Mouse (Mus musculus): ENCODE data around the gene Slc13a3. TPM values are rescaled to one million over a fixed set of nuclear protein-coding genes. Genes with fewer than 3 reads are reported as not detected.

The Slc13a3 gene
- polyA plus RNA-seq, 1 experiment from 2014 or later, result not detected

- Histone ChIP-seq H3K9ac (ENCODE audit: low read length) (no peak overlapping the region), H3K27ac (replicated peaks; ENCODE audit: low read depth, low read length) (no peak overlapping the region), H3K36me3 (ENCODE audit: control insufficient read depth, insufficient read depth, low read length) (no peaks in the 10 kb centered on the region), H3K9me3 (ENCODE audit: control insufficient read depth, low read length) (no peaks in the 10 kb centered on the region), H3K4me2 (ENCODE audit: low read depth, severe bottlenecking) (no peak overlapping the region), H3K27me3 (ENCODE audit: control insufficient read depth, insufficient read depth, low read length) (no peaks in the 10 kb centered on the region), H3K4me1 (ENCODE audit: control insufficient read depth, insufficient read depth, low read length) (no peaks in the 10 kb centered on the region), H3K4me3 (ENCODE audit: low read depth, low read length) (no peak overlapping the region)
- WGBS, result 83% methylated on average over 10 of the region's 10 CpGs
- ATAC-seq (ENCODE audit: insufficient number of reproducible peaks, low FRiP score, low TSS enrichment, low read depth) (no peak), DNase-seq (ENCODE audit: low spot score) (no peak)
Observed at GRCm38 (mm10) chr2:165442981-165443380, 30.0 kb downstream of the Slc13a3 start.

DNA sequence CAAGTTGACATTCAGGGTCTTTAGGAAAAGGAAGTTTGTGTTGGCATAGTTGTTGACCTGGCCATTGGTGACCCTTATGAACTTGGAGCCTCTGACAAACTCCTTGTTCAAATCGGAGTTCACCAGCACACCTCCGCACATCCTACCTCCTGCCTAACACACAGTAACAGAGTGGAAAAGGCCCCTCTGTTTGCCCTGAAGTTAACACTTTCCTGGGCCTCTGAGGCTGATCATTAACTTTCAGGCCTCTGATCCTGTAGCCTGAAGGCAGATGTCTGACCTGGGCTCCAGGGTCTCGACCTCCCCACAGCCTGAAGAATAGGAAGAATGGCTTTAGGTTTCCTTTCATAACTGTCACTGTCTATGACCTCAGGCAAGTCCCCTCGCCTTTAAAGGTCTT is 31.4 kb downstream of the Slc13a3 start:
- no peaks in the 10 kb centered on the region for H3K36me3 ChIP-seq (ENCODE audit: control insufficient read depth, insufficient read depth, low read length)
- H3K9me3 ChIP-seq (ENCODE audit: control insufficient read depth, low read length), result no peaks in the 10 kb centered on the region
- H3K27ac ChIP-seq (replicated peaks; ENCODE audit: low read depth, low read length), result no peak overlapping the region
- ATAC-seq (ENCODE audit: insufficient number of reproducible peaks, low FRiP score, low TSS enrichment, low read depth) (no peak), DNase-seq (ENCODE audit: low spot score) (no peak)
- no peaks in the 10 kb centered on the region for H3K4me1 ChIP-seq (ENCODE audit: control insufficient read depth, insufficient read depth, low read length)
- WGBS, result 69% methylated on average over 4 of the region's 4 CpGs
- H3K9ac ChIP-seq (ENCODE audit: low read length), result no peak overlapping the region
- no peak overlapping the region for H3K4me3 ChIP-seq (ENCODE audit: low read depth, low read length)
- H3K27me3 ChIP-seq (ENCODE audit: control insufficient read depth, insufficient read depth, low read length), result no peaks in the 10 kb centered on the region
- H3K4me2 ChIP-seq (ENCODE audit: low read depth, severe bottlenecking), result no peak overlapping the region

DNA sequence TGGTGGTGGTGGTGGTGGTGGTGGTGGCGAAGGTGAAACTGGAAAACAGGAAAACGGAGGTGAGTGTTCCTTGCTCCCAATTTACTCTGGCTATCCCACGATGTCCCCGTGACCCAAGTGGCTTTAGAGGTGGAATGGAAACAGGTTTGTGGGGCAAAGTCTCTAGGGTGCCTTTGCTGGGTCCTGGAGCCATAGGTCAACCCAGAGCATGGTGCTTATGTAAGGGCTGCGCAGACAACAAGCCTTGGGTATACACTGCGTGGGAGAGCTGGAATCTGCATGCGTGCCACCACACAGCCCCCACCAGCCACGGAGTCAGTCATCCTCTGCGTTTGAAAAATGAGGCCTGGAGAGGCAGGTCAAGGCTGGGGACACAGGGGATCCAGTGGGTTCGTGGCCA is 33.4 kb downstream of the Slc13a3 start:
- no peaks in the 10 kb centered on the region for H3K4me1 ChIP-seq (ENCODE audit: control insufficient read depth, insufficient read depth, low read length)
- ATAC-seq (ENCODE audit: insufficient number of reproducible peaks, low FRiP score, low TSS enrichment, low read depth) (no peak), DNase-seq (ENCODE audit: low spot score) (no peak)
- no peaks in the 10 kb centered on the region for H3K27me3 ChIP-seq (ENCODE audit: control insufficient read depth, insufficient read depth, low read length)
- no peak overlapping the region for H3K27ac ChIP-seq (replicated peaks; ENCODE audit: low read depth, low read length)
- no peak overlapping the region for H3K9ac ChIP-seq (ENCODE audit: low read length)
- no peak overlapping the region for H3K4me3 ChIP-seq (ENCODE audit: low read depth, low read length)
- no peaks in the 10 kb centered on the region for H3K36me3 ChIP-seq (ENCODE audit: control insufficient read depth, insufficient read depth, low read length)
- H3K9me3 ChIP-seq (ENCODE audit: control insufficient read depth, low read length), result no peaks in the 10 kb centered on the region
- no peak overlapping the region for H3K4me2 ChIP-seq (ENCODE audit: low read depth, severe bottlenecking)
- WGBS, result 89% methylated on average over 10 of the region's 10 CpGs

GRCm38 (mm10) chr2:165438881-165439280 is 34.1 kb downstream of the Slc13a3 start:
- H3K9me3 ChIP-seq (ENCODE audit: control insufficient read depth, low read length), result no peaks in the 10 kb centered on the region
- H3K4me2 ChIP-seq (ENCODE audit: low read depth, severe bottlenecking), result no peak overlapping the region
- WGBS, result 64% methylated on average over 7 of the region's 7 CpGs
- ATAC-seq (ENCODE audit: insufficient number of reproducible peaks, low FRiP score, low TSS enrichment, low read depth) (no peak), DNase-seq (ENCODE audit: low spot score) (no peak)
- H3K4me3 ChIP-seq (ENCODE audit: low read depth, low read length), result no peak overlapping the region
- H3K27me3 ChIP-seq (ENCODE audit: control insufficient read depth, insufficient read depth, low read length), result no peaks in the 10 kb centered on the region
- H3K27ac ChIP-seq (replicated peaks; ENCODE audit: low read depth, low read length), result no peak overlapping the region
- no peak overlapping the region for H3K9ac ChIP-seq (ENCODE audit: low read length)
- no peaks in the 10 kb centered on the region for H3K4me1 ChIP-seq (ENCODE audit: control insufficient read depth, insufficient read depth, low read length)
- H3K36me3 ChIP-seq (ENCODE audit: control insufficient read depth, insufficient read depth, low read length), result no peaks in the 10 kb centered on the region

- H3K9ac ChIP-seq (ENCODE audit: low read length), result no peak overlapping the region
- WGBS, result 37% methylated on average over 7 of the region's 7 CpGs
- no peak overlapping the region for H3K4me3 ChIP-seq (ENCODE audit: low read depth, low read length)
- no peak for DNase-seq (ENCODE audit: low spot score)
- H3K36me3 ChIP-seq (ENCODE audit: control insufficient read depth, insufficient read depth, low read length), result no peaks in the 10 kb centered on the region
- no peak overlapping the region for H3K4me2 ChIP-seq (ENCODE audit: low read depth, severe bottlenecking)
- no peak overlapping the region for H3K27ac ChIP-seq (replicated peaks; ENCODE audit: low read depth, low read length)
- no peaks in the 10 kb centered on the region for H3K27me3 ChIP-seq (ENCODE audit: control insufficient read depth, insufficient read depth, low read length)
- H3K4me1 ChIP-seq (ENCODE audit: control insufficient read depth, insufficient read depth, low read length), result no peaks in the 10 kb centered on the region
- ATAC-seq (ENCODE audit: insufficient number of reproducible peaks, low FRiP score, low TSS enrichment, low read depth), result no peak
- no peaks in the 10 kb centered on the region for H3K9me3 ChIP-seq (ENCODE audit: control insufficient read depth, low read length)
Observed at GRCm38 (mm10) chr2:165428694-165429093, 44.3 kb downstream of the Slc13a3 start.

DNA sequence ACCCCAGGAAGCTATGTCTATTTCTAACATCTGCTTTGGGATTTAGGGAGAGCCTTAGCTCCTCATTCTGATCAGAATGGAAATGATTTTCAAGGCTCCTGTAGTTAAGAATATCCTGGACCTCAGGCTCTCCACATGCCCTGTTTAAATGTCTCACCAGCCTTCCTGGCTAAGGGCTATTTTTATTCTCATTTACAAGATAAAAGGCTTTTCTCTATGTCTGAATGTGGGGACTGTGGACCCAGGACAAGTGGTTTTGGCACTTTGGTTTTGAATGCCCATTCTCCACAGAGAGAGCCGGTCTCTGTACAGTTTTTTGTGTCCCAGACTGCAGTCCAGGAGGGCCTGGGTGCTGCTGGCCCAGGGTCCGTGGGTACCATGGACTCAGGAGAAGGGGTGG is 52.8 kb downstream of the Slc13a3 start:
- ATAC-seq (ENCODE audit: insufficient number of reproducible peaks, low FRiP score, low TSS enrichment, low read depth) (no peak), DNase-seq (ENCODE audit: low spot score) (no peak)
- H3K9ac ChIP-seq (ENCODE audit: low read length), result no peak overlapping the region
- no peak overlapping the region for H3K27ac ChIP-seq (replicated peaks; ENCODE audit: low read depth, low read length)
- H3K4me1 ChIP-seq (ENCODE audit: control insufficient read depth, insufficient read depth, low read length), result peaks cover 7% of the 10 kb centered on the region; the same call in 1 of the 2 replicates
- no peaks in the 10 kb centered on the region for H3K27me3 ChIP-seq (ENCODE audit: control insufficient read depth, insufficient read depth, low read length)
- no peak overlapping the region for H3K4me3 ChIP-seq (ENCODE audit: low read depth, low read length)
- no peak overlapping the region for H3K4me2 ChIP-seq (ENCODE audit: low read depth, severe bottlenecking)
- H3K36me3 ChIP-seq (ENCODE audit: control insufficient read depth, insufficient read depth, low read length), result no peaks in the 10 kb centered on the region
- no peaks in the 10 kb centered on the region for H3K9me3 ChIP-seq (ENCODE audit: control insufficient read depth, low read length)
- 86% methylated on average over 2 of the region's 2 CpGs for WGBS

GRCm38 (mm10) chr2:165419670-165420111 is 53.3 kb downstream of the Slc13a3 start:
- Histone ChIP-seq H3K4me2 (ENCODE audit: low read depth, severe bottlenecking) (no peak overlapping the region), H3K9me3 (ENCODE audit: control insufficient read depth, low read length) (no peaks in the 10 kb centered on the region), H3K4me3 (ENCODE audit: low read depth, low read length) (no peak overlapping the region), H3K27me3 (ENCODE audit: control insufficient read depth, insufficient read depth, low read length) (no peaks in the 10 kb centered on the region), H3K36me3 (ENCODE audit: control insufficient read depth, insufficient read depth, low read length) (no peaks in the 10 kb centered on the region), H3K9ac (ENCODE audit: low read length) (no peak overlapping the region), H3K27ac (replicated peaks; ENCODE audit: low read depth, low read length) (no peak overlapping the region), H3K4me1 (ENCODE audit: control insufficient read depth, insufficient read depth, low read length) (peaks cover 8% of the 10 kb centered on the region; the same call in 1 of the 2 replicates)
- DNase-seq (ENCODE audit: low spot score), result no peak
- WGBS, result 73% methylated on average over 4 of the region's 4 CpGs
- ATAC-seq (ENCODE audit: insufficient number of reproducible peaks, low FRiP score, low TSS enrichment, low read depth), result no peak

- Histone ChIP-seq H3K27me3 (ENCODE audit: control insufficient read depth, insufficient read depth, low read length) (no peaks in the 10 kb centered on the region), H3K9me3 (ENCODE audit: control insufficient read depth, low read length) (no peaks in the 10 kb centered on the region), H3K4me3 (ENCODE audit: low read depth, low read length) (no peak overlapping the region), H3K4me1 (ENCODE audit: control insufficient read depth, insufficient read depth, low read length) (peaks cover 14% of the 10 kb centered on the region), H3K27ac (replicated peaks; ENCODE audit: low read depth, low read length) (no peak overlapping the region), H3K9ac (ENCODE audit: low read length) (no peak overlapping the region), H3K36me3 (ENCODE audit: control insufficient read depth, insufficient read depth, low read length) (no peaks in the 10 kb centered on the region), H3K4me2 (ENCODE audit: low read depth, severe bottlenecking) (no peak overlapping the region)
- WGBS, result 83% methylated on average over 2 of the region's 2 CpGs
- ATAC-seq (ENCODE audit: insufficient number of reproducible peaks, low FRiP score, low TSS enrichment, low read depth) (no peak), DNase-seq (ENCODE audit: low spot score) (no peak)
Observed at GRCm38 (mm10) chr2:165418577-165418976, 54.5 kb downstream of the Slc13a3 start.

DNA sequence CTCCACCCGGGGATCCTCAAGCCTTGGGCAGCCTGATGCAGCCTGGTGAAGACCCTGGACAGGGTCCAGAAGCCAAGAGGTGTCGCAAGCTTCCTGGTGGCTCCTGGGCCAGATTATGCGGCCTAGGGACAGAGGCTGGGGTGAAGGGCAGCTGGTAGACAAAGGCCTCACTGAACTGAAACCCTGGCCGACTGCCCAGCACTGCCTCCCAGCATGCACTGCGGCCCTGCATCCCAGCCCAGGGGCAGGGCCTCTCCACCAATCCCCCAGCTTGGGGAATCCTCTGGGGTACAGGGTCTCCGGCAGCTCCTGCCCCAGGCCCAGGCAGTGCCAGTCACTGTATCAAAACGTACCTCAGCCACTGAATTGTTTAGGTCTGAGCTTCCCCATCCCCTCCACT is 55.7 kb downstream of the Slc13a3 start:
- no peak overlapping the region for H3K4me3 ChIP-seq (ENCODE audit: low read depth, low read length)
- H3K9me3 ChIP-seq (ENCODE audit: control insufficient read depth, low read length), result no peaks in the 10 kb centered on the region
- ATAC-seq (ENCODE audit: insufficient number of reproducible peaks, low FRiP score, low TSS enrichment, low read depth), result no peak
- WGBS, result 86% methylated on average over 7 of the region's 7 CpGs
- no peaks in the 10 kb centered on the region for H3K27me3 ChIP-seq (ENCODE audit: control insufficient read depth, insufficient read depth, low read length)
- no peak overlapping the region for H3K27ac ChIP-seq (replicated peaks; ENCODE audit: low read depth, low read length)
- H3K4me2 ChIP-seq (ENCODE audit: low read depth, severe bottlenecking), result no peak overlapping the region
- DNase-seq (ENCODE audit: low spot score), result no peak
- H3K4me1 ChIP-seq (ENCODE audit: control insufficient read depth, insufficient read depth, low read length), result peaks cover 14% of the 10 kb centered on the region
- no peak overlapping the region for H3K9ac ChIP-seq (ENCODE audit: low read length)
- H3K36me3 ChIP-seq (ENCODE audit: control insufficient read depth, insufficient read depth, low read length), result no peaks in the 10 kb centered on the region
